Mouse (Mus musculus) lung, postnatal 0 days (tissue): ENCODE measurements around the gene Fgr. TPM values are rescaled to one million over a fixed set of nuclear protein-coding genes. Genes with fewer than 3 reads are reported as not detected.

Source experiments
- ATAC-seq: fragments of 200-750 bp; cut with Nextera tagmentation; 2 replicates; pipeline ENCODE4 v1.8.0; 2017; ENCODE audit warnings: moderate library complexity
- DNase-seq: peaks from one replicate; pipeline ENCODE4 v3.0.0-alpha.2; 2016; ENCODE audit warnings: low spot score
- H3K27ac ChIP-seq: fragments of 300-500 bp; sonication (generic); 2 replicates; pipeline ENCODE4 v1.5.1; 2014; ENCODE audit warnings: antibody characterized with exemption, mild to moderate bottlenecking, low read length, mixed read lengths
- H3K27me3 ChIP-seq: fragments of 300-500 bp; sonication (generic); replicated peaks from 2 replicates; pipeline ENCODE4 v1.6.1; 2014; ENCODE audit warnings: low read length, mixed read lengths; ENCODE audit not compliant: insufficient read depth
- H3K36me3 ChIP-seq: fragments of 300-500 bp; sonication (generic); 2 replicates; pipeline ENCODE4 v1.6.1; 2014; ENCODE audit warnings: low read length, mixed read lengths; ENCODE audit not compliant: insufficient read depth
- H3K4me1 ChIP-seq: fragments of 300-500 bp; sonication (generic); 2 replicates; pipeline ENCODE4 v1.6.1; 2014; ENCODE audit warnings: antibody characterized with exemption, low read depth, low read length, mixed read lengths; ENCODE audit not compliant: insufficient read depth
- H3K4me2 ChIP-seq: fragments of 300-500 bp; sonication (generic); replicated peaks from 2 replicates; pipeline ENCODE4 v1.6.1; 2014; ENCODE audit warnings: low read depth, mild to moderate bottlenecking, low read length, moderate library complexity, mixed read lengths
- H3K4me3 ChIP-seq: fragments of 300-500 bp; sonication (generic); 2 replicates; pipeline ENCODE4 v1.5.1; 2014; ENCODE audit warnings: low read depth, low read length
- H3K9ac ChIP-seq: fragments of 300-500 bp; sonication (generic); replicated peaks from 2 replicates; pipeline ENCODE4 v1.6.1; 2014; ENCODE audit warnings: low read depth, mild to moderate bottlenecking
- H3K9me3 ChIP-seq: fragments of 300-500 bp; sonication (generic); 2 replicates; pipeline ENCODE4 v1.6.1; 2016; ENCODE audit warnings: low read length, mixed read lengths
- CTCF ChIP-seq: IDR thresholded peaks from 2 replicates; pipeline ENCODE4 v1.5.1; 2016; ENCODE audit warnings: antibody characterized with exemption, mild to moderate bottlenecking
- EP300 ChIP-seq: IDR thresholded peaks from 2 replicates; pipeline ENCODE4 v1.6.1; 2016; ENCODE audit warnings: antibody characterized with exemption, mild to moderate bottlenecking, control low read depth
- WGBS: fragments of 180-500 bp; shearing (Covaris S2); extraction: QIAGEN DNeasy Blood & Tissue Kit; methylation state at CpG from one replicate; pipeline ENCODE4 v1.1.7; 2014; 5-methylcytosine and 5-hydroxymethylcytosine counted together
- polyA plus RNA-seq: library from polyadenylated mRNA; unstranded; fragments of >200 nt; fragmentation: Nextera tagmentation; extraction: Ambion mirVana; gene quantifications from 2 replicates; pipeline ENCODE4 v1.2.1, GENCODE M21; 2015

Fgr gene
- polyA plus RNA-seq, 1 experiment from 2014 or later = 4.0 TPM

DNA sequence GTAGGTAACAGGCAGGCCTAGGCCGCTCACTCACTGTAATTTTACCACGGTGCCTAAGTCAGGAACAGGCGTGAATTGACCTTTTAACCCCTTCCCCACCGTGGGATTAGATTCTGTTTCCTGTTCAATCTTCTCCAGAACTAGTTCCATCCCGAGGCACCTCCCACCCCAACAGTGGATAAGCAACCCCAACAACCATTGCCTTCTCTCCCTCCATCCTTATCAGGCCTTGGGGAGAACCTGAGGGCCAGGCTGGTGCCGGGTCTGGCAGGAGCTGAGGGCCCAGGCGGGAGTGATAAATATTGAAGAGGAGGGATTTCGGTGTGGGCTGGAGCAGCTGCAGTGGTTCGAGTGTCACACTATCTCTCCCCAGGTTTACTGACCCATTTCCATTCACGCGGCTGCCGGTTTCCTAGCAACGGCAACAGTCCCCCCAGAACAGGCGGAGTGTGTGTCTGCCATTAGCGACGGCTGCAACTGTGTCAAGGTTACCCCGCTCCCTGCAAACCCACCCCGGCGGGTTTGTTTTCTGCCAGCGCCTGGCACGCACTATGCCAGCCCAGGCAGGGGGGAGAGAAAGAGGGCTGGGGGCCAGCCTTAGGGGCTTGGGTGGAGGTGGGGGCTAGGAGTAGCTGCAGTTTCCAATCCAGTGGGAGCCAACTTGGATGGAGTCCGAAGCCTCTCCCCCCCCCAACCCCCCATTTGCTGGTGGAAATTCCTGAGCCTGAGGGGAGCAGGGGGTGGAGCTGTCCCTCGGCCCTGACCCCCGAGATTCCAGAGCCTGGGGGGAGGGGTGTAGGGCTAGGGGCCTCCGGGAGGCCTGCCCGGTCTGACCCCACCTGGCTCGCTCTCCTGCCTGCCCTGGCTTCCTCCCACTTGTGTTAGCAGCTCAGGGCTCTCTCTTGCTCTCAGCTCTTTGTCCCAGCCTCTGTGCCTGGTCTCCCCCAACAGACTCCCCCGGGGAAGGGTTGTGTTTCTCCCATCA lies 69.0 kb downstream of the Fgr start:
- Histone ChIP-seq H3K9me3 (no peaks in the 10 kb centered on the region), H3K36me3 (no peaks in the 10 kb centered on the region), H3K4me1 (peaks cover 62% of the 10 kb centered on the region), H3K4me2 (peak overlapping the region; percentile 37), H3K9ac (no peak overlapping the region), H3K27ac (peak overlapping the region; percentile 69), H3K27me3 (no peaks in the 10 kb centered on the region), H3K4me3 (no peak overlapping the region)
- 21% methylated on average over 27 of the region's 28 CpGs for WGBS
- ATAC-seq (no peak), DNase-seq (peak; percentile 73)
- no peak for TF ChIP-seq EP300
- no peak for TF ChIP-seq CTCF

GRCm38 (mm10) chr4:133043798-133044646 lies 70.1 kb downstream of the Fgr start:
- TF ChIP-seq CTCF = no peak
- 0 out of 2 replicates have a peak, but pooled peaks have one; percentile 49 for TF ChIP-seq EP300
- ATAC-seq (peak; percentile 42), DNase-seq (no peak)
- H3K27me3 ChIP-seq = no peaks in the 10 kb centered on the region
- peak overlapping the region; percentile 69 for H3K27ac ChIP-seq
- WGBS = 49% methylated on average over 6 of the region's 6 CpGs
- no peak overlapping the region for H3K4me3 ChIP-seq
- no peaks in the 10 kb centered on the region for H3K36me3 ChIP-seq
- peaks cover 64% of the 10 kb centered on the region for H3K4me1 ChIP-seq
- no peak overlapping the region; the same call in 1 of the 2 replicates for H3K4me2 ChIP-seq
- H3K9ac ChIP-seq = 0 out of 2 replicates have a peak overlapping the region, but pooled peaks have one; percentile 26
- H3K9me3 ChIP-seq = no peaks in the 10 kb centered on the region

DNA sequence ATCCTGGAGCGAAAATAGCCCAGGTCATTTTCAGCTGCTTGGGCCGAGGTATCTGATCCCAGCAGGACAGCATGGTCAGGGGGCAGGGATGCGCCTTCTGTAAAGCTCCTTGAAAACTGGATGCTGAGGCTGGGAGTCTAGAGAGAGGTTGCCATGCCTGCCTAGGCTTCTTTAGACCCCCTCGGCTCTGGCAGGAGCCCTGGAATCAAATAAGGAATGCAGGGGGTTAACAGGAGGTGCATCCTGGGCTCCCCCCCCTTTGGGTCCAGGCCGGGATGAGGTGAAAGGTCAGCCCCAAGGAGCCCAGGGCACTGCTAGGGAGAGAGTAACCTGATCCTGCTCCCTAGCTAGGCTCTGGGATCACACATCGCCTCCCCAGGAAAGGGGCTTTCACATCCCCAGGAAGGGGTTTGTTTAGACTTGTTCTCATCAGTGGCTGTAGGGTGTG lies 70.8 kb downstream of the Fgr start:
- Histone ChIP-seq H3K27me3 (no peaks in the 10 kb centered on the region), H3K4me1 (peaks cover 70% of the 10 kb centered on the region), H3K36me3 (no peaks in the 10 kb centered on the region), H3K9me3 (no peaks in the 10 kb centered on the region), H3K9ac (0 out of 2 replicates have a peak overlapping the region, but pooled peaks have one; percentile 26), H3K27ac (peak overlapping the region; percentile 69), H3K4me3 (no peak overlapping the region), H3K4me2 (no peak overlapping the region; the same call in 1 of the 2 replicates)
- ATAC-seq (no peak), DNase-seq (no peak)
- TF ChIP-seq EP300 (no peak), CTCF (no peak)
- 37% methylated on average over 6 of the region's 6 CpGs for WGBS

GRCm38 (mm10) chr4:133045771-133046474 lies 72.0 kb downstream of the Fgr start:
- H3K36me3 ChIP-seq = no peaks in the 10 kb centered on the region
- no peaks in the 10 kb centered on the region for H3K9me3 ChIP-seq
- no peak overlapping the region for H3K9ac ChIP-seq
- ATAC-seq = peak; percentile 82
- H3K4me3 ChIP-seq = no peak overlapping the region
- WGBS = 41% methylated on average over 11 of the region's 11 CpGs
- no peak for TF ChIP-seq CTCF
- TF ChIP-seq EP300 = peak; percentile 43; the same call in 1 of the 2 replicates
- H3K27me3 ChIP-seq = no peaks in the 10 kb centered on the region
- peak overlapping the region; percentile 17 for H3K4me2 ChIP-seq
- peak overlapping the region; percentile 69 for H3K27ac ChIP-seq
- DNase-seq = peak; percentile 85
- H3K4me1 ChIP-seq = peaks cover 64% of the 10 kb centered on the region

DNA sequence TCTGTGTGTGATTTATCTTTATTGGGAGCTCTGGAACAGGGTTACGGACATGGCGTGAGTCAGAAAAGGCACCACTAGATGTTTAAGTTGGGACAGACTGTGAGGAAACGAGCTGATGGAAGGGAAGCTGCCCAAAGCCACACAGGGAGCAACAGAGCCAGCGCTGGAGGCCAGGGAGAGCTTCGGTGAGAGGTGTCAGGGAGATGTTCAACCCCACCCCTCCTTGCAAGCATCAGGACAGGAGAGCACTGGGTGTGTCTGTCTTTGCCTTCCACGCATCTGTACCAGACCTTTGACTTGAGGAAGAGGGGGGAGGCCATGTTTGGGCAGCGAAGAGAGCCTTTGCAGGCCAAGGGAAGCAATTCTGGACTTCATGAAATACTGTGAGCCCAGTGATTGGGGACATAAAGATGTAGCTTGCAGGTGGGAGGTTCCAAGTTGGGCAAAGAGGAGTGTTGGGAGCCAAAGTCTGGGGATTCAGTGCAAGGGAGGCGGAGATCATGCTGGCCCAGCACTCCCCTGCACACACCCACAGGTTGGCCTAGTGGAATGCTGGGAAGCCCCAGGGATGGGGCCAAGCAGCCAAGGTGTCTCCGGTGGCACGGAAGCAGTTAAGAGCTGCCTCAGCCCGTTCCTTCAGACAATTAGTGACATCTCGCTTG lies 72.9 kb downstream of the Fgr start:
- Histone ChIP-seq H3K9ac (no peak overlapping the region), H3K27ac (peak overlapping the region; percentile 22), H3K4me3 (no peak overlapping the region), H3K4me1 (peaks cover 57% of the 10 kb centered on the region), H3K9me3 (no peaks in the 10 kb centered on the region), H3K27me3 (no peaks in the 10 kb centered on the region), H3K36me3 (no peaks in the 10 kb centered on the region), H3K4me2 (no peak overlapping the region)
- DNase-seq = no peak
- no peak for TF ChIP-seq CTCF
- no peak for TF ChIP-seq EP300
- WGBS = 34% methylated on average over 12 of the region's 12 CpGs
- no peak for ATAC-seq
